Mouse (Mus musculus) C2C12 (cell line): ENCODE measurements around the gene Polr2l.

Source experiments
- CEBPB ChIP-seq: IDR thresholded peaks from one replicate; pipeline ENCODE4 v1.6.1; 2011; ENCODE audit warnings: low read depth, mild to moderate bottlenecking, control low read depth, moderate library complexity
- CTCF ChIP-seq: IDR thresholded peaks from one replicate; pipeline ENCODE4 v1.5.1; 2011; ENCODE audit not compliant: control insufficient read depth, insufficient read depth, insufficient read length
- MAX ChIP-seq: IDR thresholded peaks from one replicate; pipeline ENCODE4 v1.6.1; 2011; ENCODE audit warnings: mild to moderate bottlenecking, control low read depth
- MYOG ChIP-seq: IDR thresholded peaks from one replicate; pipeline ENCODE4 v1.6.1; 2011; ENCODE audit not compliant: control insufficient read depth, insufficient read length; ENCODE audit errors: extremely low read depth
- USF1 ChIP-seq: IDR thresholded peaks from one replicate; pipeline ENCODE4 v1.6.1; 2011; ENCODE audit warnings: low read depth, mild to moderate bottlenecking, control low read depth, moderate library complexity

GRCm38 (mm10) chr7:141432186-141432611 is 42.7 kb downstream of the Polr2l start:
- TF ChIP-seq CTCF, result no peak
- no peak for TF ChIP-seq USF1
- no peak for TF ChIP-seq CEBPB
- no peak for TF ChIP-seq MYOG
- TF ChIP-seq MAX, result no peak
